Mouse (Mus musculus) R1 (cell line): Measurements from ENCODE around the gene Tbcd.

Experiments
- DNase-seq: peaks from one replicate; pipeline ENCODE4 v3.0.0-alpha.2; 2018; ENCODE audit warnings: low read depth, low spot score

Tbcd gene

GRCm38 (mm10) chr11:121564265-121564664 lies 112.5 kb downstream of the Tbcd start:
- no peak for DNase-seq

GRCm38 (mm10) chr11:121581856-121582255 lies 130.1 kb downstream of the Tbcd start:
- no peak for DNase-seq

- no peak for DNase-seq
These were observed 145.5 kb downstream of the Tbcd start for GRCm38 (mm10) chr11:121597254-121597653.

GRCm38 (mm10) chr11:121601422-121601821 lies 149.7 kb downstream of the Tbcd start:
- no peak for DNase-seq

DNA sequence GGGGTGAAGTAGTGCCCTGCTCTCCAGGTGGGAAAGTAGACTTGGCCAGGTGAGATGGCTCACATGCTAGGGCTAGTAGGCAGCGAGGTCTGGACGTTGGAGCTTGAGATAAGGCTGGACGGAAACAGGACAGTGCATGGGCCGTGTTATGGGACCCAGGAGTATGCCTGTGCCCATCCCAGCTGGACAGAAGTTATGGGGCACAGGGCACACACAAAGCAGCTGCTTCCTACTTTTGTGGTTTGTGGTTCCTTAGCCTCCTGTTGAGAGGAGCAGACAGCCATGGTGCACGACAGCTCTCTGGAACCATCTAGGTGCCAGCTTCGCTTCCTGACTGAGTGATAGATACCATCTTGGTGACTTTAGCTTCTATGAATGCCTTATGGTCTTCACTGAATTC lies 153.9 kb downstream of the Tbcd start:
- no peak for DNase-seq

DNA sequence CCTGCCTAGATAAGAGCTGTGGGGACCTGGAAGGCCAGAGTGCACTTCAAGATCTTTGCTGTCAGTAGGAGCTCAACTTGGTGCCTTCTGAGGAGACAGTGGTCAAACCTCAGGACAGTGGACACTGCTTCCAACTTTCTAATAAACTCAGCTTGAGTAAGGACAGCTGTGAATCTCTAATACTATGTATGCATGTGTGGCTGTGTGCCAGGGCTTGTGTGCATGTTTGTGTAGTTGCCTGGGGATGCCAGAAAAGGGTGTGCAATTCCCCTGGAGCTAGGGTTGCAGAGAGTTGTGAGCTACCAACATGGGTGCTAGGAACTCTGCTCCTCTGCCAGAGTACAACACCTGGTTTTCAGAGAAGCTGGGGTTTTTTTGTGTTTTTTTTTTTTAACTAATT lies 159.2 kb downstream of the Tbcd start:
- DNase-seq = no peak

GRCm38 (mm10) chr11:121615961-121616485 lies 164.3 kb downstream of the Tbcd start:
- DNase-seq = no peak

- DNase-seq = no peak
These were observed 164.8 kb downstream of the Tbcd start for GRCm38 (mm10) chr11:121616501-121616900.

DNA sequence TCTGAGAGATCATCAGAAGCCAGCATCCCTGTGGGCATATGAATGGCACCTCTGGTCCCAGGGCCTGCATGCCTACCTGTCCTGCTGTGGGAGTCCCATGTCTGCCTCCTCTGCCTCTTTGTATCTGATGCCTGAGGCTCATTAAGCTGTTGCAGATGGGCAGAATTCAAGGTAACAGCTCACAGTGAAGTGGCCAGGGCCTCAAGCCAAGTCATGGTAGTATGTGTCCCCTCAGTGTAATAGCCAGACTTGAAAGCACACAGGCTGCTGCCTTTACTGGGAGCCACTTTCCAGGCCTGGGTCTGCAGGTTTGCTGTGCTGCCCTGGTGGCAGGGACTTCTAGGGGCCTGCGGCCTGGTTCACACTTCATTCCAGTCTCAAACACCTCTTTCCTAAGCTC lies 165.6 kb downstream of the Tbcd start:
- DNase-seq = no peak

GRCm38 (mm10) chr11:121625007-121625406 lies 173.3 kb downstream of the Tbcd start:
- no peak for DNase-seq

GRCm38 (mm10) chr11:121627521-121627920 lies 175.8 kb downstream of the Tbcd start:
- DNase-seq = no peak

DNA sequence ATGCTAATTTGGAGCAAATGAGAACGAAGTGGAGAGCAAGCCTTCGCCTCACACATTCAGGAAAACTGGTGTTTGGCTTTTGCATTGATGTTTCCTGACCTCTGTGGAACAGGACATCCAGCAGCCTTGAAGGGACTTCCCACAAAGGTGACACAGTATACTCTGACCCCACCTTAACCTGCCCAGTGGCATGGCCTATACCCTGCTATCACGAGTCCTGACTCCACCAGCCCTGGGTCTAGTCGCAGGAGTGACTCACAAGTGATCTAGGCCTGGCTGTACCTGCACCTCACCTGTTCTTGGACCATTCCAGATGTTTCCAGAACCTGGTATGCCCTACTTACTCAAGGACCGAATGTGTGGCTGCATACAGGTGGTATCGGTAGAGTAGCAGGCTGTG lies 177.8 kb downstream of the Tbcd start:
- no peak for DNase-seq

DNA sequence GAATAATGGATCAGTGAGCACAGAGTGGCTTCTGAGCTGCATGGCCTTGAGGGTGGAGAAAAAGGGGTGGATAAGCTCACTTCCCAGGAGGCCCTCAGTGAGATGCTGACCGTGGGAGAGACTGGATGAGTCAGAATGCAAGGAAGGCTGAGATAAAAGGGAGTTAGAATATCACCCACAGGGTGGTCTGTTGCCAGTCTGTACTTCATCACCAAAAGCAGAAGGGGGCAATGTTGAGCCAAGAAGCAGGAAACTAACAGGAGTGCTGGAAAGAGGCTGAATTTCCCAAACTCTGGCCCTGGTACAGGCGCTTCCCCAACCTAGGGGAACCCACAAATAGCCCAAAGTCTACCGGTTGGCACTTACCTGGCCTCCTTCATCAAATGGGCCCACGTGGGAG lies 178.7 kb downstream of the Tbcd start:
- peak; percentile 62 for DNase-seq

DNA sequence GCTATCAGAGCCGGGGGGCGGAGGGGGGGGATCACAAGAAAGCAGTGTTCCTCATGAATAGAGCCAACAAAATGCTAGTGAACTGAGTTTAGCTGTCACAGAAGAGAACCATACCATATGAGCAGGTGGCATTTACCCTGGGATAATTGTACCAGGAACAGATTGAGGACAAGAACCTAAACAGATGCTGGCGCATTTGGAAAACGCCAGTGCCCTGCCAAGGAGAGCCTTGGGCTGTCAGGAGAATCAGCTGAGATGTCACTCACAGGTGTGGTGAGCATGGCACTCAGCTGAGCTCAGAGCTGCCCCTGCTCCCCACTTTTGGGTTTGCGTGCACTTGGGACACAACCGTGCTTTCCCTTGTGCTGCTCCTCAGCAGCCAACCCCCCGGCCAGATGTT lies 179.7 kb downstream of the Tbcd start:
- no peak for DNase-seq

DNA sequence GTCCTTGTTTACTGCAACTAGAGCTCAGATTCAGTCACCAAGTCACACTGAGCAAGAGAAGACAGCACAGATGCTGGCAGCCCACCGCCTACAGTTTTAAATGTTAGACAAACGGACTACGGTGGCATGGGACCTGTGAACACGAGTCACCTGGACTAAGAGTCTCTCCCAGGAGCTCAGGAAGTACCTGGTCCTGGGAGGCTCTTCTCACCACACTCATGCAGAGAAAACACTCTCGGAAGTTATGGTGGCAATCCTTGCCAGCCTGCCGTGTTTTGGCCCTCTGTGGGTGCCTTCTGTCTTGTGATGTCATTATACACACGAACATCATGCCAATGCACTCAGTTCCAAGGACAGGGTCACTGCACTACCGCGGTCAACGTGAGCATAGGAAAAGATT lies 184.9 kb downstream of the Tbcd start:
- DNase-seq = no peak

- peak; percentile 75 for DNase-seq
These were observed 189.9 kb downstream of the Tbcd start for GRCm38 (mm10) chr11:121641501-121642145.

- DNase-seq = no peak
These were observed 193.6 kb downstream of the Tbcd start for GRCm38 (mm10) chr11:121645394-121645793.

- peak; percentile 10 for DNase-seq
These were observed 195.6 kb downstream of the Tbcd start for GRCm38 (mm10) chr11:121647321-121647720.

DNA sequence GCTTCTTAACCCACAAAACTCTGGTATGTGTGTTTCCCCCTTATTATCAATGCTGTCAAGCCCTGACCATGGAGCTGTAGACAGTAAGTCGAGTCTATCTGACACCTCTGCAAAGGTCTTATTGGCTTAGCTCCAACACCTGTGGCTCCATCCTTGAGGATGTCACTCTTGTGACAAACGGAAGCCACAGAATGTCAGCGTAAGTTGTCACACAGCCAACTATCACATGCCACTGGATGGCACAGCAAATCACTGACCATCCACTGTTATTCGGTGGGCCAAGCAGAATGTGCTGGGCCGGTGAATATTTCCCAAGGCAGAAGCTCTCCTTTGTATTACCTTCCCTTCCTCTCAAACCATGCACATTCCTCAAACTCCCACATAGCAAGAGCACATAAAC lies 196.4 kb downstream of the Tbcd start:
- no peak for DNase-seq

DNA sequence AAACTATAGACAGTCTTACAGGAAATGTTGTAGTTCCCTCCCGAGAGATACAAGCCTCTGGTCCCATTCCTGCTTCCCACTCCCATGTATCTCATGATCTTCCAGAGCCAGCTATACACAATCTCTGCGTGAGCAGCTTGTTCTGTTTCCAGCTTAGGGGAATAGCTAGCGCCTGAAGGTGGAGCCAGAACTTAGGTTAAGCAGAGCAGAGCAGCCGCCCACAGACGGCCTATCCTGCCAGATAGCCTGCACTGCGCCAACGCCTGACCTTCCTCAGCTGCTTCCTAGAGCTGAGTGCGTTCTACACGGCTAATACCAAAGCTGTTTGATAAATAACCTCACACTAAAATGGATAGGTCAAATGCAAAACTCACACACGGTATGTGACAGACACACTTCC lies 198.2 kb downstream of the Tbcd start:
- DNase-seq = peak; percentile 13

- no peak for DNase-seq
These were observed 198.9 kb downstream of the Tbcd start for GRCm38 (mm10) chr11:121650668-121651067.

DNA sequence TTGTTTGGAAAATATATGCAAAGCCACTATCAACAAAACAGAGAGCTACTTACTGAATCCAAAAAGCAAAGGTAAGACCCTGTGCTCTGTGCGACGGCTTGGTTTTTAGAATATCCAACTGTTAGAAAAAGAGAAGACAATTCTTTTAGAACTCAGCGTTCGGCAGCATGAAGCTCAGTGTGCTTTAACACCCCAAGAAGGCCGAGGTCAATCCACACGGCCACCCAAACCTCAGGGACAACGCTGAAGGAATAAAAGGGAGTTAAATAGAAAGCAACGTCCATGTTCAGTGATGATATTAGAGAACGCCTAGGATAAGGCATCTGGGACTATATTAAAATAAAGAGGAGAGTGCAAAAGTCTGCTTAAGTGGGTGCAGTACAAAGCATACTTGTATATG lies 199.8 kb downstream of the Tbcd start:
- DNase-seq = no peak

GRCm38 (mm10) chr11:121651983-121652382 lies 200.2 kb downstream of the Tbcd start:
- DNase-seq = no peak
